Mouse (Mus musculus) B cell, adult 2 months (primary cell): ENCODE measurements around the gene Rgs16.
"Not testable (repeated sequence)": the region's sequence is repeated elsewhere in the genome, so short reads cannot be mapped to it uniquely, and the experiment has no call there.

Experiments used
- DNase-seq, 2 experiments: peaks; one replicate each; pipeline ENCODE4 v3.0.0; 2022

Rgs16 gene

DNA sequence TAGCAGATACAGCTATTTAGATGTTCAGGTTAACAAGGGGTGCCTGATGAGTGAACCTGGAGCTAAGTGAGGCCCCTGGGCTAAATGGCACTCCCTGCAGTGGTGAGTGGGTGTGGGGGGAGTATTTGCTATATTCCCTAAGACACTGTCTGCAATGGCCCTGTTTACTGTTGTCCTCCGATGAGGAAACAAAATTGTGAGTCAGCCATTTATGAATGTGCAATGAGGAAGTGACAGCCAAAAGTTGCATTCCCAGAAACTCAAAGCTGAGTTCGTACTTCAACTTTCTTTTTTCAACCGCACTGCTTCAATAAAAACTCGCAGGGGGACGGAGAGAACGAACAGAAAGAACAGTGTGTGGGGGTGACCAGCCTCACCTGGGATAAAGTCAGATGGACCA, 12.4 kb downstream of the Rgs16 start:
- peak; percentile 49 to 50 for DNase-seq

DNA sequence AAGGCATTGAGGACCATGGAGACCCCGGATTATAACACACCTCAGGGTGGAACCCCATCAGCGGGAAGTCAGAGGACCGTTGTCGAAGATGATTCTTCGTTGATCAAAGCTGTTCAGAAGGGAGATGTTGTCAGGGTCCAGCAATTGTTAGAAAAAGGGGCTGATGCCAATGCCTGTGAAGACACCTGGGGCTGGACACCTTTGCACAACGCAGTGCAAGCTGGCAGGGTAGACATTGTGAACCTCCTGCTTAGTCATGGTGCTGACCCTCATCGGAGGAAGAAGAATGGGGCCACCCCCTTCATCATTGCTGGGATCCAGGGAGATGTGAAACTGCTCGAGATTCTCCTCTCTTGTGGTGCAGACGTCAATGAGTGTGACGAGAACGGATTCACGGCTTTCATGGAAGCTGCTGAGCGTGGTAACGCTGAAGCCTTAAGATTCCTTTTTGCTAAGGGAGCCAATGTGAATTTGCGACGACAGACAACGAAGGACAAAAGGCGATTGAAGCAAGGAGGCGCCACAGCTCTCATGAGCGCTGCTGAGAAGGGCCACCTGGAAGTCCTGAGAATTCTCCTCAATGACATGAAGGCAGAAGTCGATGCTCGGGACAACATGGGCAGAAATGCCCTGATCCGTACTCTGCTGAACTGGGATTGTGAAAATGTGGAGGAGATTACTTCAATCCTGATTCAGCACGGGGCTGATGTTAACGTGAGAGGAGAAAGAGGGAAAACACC, 13.7 kb downstream of the Rgs16 start:
- DNase-seq = no peak

DNA sequence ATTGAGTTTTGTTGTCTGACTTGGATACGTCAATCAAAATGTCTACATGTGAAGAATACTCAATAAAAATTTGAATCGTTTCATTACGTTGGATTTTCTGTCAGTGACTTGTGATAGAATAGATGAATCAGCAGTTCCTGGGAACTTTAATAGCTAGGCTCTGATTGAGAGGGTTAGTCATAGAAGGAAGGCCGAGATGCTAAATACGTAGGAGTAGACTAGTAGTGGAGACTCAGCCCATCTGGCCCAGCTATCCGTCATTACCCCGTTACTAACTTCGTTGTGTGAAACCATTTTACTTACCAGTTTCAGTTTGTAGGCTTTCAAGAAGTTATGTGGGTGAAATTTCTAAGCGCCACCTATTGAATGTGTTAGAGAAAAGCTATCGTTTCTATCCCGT, 24.0 kb downstream of the Rgs16 start:
- no peak for DNase-seq

DNA sequence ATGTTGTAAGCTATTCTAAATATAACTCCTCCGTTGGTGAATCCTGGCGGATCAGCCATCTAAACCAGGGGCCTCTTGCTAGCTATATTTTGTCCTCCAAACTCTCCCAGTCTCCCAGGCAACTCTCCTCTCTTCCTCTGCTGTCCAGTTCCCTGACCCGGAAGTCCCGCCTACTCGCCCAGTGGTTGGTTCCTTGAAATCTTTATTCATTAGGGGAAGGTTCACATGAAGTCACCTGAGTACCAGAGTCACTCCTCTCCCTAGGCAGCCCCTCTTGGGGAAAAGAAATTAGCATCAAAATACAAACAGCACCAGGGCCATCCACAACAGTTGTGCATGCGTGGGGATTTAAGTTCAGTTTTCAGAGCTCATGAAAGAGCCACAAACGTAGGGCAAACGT, 26.1 kb downstream of the Rgs16 start:
- DNase-seq = no peak

DNA sequence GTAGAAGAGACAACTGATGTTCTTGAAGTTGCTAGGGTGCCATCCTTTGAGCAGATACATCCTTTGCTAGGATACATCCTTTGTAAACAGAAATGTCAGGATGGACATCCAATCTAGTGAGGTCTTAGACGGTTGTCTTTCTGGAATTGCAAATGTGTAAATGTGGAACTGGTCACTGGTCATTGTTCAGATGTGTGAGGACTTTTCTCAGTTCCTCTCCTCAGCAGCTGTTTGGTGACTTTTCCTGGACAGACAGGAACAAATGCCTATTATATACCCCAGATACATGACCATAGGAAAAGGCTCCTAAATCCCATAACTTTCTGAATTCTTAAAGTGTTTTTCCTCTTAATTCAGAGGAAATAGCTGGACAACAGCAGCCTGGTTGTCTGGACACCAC, 27.1 kb downstream of the Rgs16 start:
- no peak for DNase-seq

DNA sequence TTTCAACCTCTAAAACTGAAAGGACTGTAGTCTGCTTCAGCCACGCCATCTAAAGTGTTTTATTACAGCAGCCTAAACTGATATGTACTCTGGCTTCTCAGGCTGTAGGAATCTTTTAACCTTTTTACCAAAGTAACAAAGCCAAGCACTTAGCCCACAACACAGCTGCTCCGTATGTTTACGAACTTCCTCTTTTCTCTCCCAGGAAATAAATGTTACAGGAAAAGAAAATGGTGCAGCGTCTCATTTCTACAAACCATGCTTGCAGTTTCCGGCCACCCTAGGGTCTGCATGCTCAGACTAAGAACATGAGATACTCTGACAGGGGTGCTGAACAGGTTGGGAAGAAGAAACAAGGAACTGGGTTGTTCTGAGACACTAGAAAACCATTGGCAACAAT, 28.3 kb downstream of the Rgs16 start:
- DNase-seq = no peak

DNA sequence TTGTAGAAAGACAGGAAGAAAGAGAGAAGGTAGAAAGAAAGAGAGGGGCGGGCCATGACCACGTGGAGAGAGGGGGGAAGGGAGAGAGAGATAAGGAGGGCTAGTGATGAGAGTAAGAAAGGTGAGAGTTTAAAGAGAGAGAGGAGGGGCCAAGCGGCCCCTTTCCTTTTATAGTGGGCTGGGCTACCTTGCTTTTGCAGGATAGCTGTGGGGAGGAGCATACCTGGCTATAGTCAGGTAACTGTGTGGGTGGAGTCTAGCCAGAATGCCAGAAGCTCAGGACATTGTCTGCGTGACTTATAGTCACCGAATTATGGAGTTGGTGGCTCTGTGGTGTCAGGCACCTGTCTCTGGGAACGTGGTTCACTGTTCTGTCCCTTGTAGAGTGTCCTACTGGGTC, 29.4 kb downstream of the Rgs16 start:
- not testable (repeated sequence) for DNase-seq

DNA sequence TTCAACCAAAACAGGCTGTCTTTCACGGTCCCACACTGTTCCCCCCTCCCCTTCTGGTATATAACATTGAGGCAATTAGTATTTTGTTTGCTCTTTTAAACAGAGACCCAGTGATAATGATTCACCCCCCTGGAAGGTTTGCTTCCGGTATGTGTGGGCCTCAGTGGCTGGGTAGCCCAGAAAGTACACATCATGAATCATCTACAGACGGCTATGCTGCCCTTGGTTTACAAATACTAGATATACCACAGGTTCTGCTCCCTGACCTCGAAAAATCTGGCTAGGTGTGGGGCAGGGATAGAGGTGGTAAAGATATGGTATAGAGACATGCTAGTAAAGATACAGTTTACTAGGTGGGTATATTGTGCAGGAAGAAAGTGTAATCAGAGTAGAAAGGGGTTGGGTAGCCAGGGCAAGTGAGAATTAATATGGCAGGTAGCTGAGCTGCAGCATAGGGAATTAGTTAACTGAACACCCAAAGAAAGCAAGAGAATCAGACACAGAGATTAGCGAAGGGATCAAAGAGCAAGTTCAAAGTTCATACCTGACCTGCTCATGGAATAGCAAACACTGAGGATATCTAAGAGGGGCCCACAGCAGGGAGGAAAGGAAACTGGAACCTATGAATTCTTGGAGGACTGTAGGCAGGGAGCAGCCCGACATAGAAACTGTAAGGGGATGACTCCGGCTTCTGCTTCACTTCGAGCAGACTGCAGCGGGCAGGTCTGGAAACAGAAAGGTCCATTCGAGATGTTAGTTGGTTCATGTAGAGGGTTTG, 30.0 kb downstream of the Rgs16 start:
- DNase-seq = no peak

DNA sequence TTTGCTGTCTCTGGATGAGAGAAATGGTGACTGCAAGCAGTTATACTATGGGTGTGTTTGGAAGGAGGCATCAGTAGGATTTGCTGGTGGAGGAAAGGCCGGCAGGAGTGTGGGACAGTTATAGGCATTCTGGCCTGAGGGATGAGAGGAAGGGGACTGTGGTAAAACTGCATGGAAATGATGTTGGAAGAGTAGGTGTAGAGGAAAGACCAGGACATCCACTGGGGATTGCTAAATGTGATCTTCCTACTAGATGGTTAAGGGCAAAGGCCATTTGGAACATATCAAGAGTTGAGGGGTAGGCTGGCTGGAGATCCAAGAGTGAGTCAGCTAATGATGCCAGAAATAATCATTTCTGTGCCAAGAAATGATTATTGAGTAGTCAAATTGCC, 30.6 kb downstream of the Rgs16 start:
- no peak for DNase-seq

DNA sequence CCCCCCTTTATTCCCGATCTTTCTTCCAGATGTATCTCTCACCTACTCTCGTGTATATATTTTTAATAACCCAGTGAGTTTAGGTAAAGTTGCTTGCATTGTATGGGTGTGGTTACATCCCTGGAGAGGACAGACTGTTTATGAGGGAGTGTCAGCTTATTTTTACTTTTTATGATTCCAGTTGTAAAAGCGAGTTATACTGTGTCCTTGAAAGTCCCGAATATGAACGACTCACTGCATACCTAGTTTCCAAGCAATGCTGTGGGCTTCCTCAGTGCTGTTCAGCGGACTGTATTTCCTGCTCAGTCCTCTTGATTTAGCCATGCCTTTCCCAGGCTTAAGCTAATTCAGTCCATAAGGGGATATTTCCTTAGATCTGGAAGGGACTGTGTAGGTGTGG, 35.0 kb downstream of the Rgs16 start:
- DNase-seq = no peak

DNA sequence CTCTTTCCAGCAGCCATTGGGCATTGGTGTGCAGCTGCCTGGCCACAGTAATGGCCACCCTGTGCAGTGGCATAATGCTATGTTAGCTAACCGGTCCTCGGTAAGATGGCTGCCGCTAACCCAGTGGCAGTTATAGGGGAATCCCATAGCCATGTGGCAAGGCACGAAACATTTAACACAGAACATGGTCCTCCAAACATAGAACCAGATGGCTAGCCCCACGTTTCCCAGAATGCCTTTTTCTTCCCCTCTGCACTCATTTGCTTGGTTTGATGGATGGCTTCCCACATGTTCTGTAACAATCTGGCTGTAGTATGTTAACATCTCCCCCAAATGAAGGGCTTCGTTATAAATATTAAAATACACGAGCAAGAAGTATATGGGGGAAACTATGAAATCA, 36.1 kb downstream of the Rgs16 start:
- no peak for DNase-seq

DNA sequence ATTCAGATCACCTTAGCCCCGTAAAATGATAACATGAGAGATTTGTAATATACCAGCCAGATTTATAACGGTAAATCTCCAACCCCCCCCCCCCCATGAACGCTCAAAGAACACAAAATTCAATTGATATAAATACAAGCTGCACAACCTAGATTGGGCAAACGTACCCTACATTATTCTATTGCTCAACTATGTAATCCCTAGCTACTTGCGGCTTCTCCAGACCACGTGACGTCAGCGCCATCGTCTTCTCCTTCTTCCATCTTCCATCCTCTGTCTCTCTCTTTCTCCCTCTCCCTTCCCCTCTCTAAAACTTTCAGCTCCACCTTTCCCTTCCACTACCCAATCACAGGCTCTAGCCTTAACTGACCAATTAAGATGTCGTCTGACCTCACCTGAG, 38.1 kb downstream of the Rgs16 start:
- DNase-seq = no peak

DNA sequence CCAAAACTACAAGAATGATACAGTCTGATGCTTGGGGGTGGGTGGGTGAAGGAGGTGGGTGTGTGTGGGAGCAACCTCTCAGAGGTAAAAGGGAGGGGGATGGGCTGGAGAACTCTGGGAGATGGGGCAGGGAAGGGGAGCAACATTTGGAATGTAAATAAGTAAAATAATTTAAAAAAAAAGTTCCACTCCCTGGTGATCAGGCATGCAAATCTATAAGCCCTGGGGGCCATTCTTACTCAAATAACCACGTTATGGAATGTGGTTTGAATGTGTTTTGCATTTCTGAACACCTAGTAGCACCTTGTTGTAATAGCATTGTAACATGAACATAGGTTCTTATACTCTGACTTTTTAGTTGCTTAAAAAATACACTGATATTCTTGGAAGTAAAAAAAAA, 43.2 kb downstream of the Rgs16 start:
- DNase-seq = no peak

DNA sequence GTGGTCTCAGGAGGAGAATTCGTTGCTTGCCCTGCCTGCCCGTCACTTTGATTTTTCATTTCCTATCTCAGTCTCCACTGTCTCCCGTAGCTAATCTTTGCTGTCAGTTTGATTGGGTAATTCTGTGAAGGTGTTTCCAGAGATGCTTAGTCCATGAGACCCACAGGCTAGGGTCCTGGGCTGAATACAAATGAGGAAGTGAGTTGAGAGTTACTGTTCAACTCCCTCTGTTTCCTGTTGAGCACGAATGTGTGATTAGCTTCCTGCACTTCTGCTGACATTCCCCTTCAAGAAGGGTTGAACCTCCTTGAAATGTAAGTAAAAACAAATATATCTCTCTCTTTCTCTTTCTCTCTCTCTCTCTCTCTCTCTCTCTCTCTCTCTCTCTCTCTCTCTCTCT, 45.5 kb downstream of the Rgs16 start:
- DNase-seq = no peak

DNA sequence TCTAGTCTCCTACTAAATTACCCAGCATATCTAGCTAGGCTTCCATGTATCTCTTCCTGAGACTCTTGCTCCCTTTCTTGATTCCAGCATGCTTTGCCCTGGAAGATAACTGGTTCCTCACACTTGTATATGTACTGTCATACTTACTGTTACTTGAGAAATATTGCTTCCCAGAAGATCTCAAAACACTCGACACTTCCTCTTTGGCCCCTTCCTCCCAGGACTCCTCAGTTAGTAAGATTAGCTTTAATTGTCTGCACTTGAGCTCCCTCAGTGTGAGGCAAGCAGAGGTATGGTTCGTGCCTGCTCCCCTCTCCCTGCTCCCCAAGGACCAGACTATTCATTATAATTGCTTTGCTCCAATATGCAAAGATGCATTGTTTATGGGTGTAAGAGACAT, 50.6 kb downstream of the Rgs16 start:
- no peak for DNase-seq

DNA sequence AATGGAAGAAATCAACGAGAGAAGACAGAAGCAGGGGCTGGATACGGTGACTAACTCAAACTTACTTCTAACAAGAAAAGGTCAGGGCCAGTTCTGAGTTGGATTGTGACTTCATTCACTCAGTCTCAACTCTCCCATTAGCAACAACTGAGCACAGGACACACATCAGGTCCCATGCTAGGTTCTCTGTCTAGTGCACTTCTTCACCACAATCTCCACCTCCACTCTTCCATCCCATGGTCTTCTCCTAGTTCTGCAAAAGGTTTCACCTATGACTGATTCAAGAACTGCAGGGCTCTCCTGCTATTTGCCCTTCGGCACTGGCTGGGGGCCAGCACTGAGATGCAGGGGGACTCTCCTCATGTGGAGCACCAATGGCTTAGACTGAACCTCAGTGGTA, 54.1 kb downstream of the Rgs16 start:
- no peak for DNase-seq
